Mouse (Mus musculus): ENCODE measurements around the gene Myb. TPM values are rescaled to one million over a fixed set of nuclear protein-coding genes. Genes with fewer than 3 reads are reported as not detected.

Gene Myb
- total RNA-seq, 1 experiment, result 2.4 TPM

DNA sequence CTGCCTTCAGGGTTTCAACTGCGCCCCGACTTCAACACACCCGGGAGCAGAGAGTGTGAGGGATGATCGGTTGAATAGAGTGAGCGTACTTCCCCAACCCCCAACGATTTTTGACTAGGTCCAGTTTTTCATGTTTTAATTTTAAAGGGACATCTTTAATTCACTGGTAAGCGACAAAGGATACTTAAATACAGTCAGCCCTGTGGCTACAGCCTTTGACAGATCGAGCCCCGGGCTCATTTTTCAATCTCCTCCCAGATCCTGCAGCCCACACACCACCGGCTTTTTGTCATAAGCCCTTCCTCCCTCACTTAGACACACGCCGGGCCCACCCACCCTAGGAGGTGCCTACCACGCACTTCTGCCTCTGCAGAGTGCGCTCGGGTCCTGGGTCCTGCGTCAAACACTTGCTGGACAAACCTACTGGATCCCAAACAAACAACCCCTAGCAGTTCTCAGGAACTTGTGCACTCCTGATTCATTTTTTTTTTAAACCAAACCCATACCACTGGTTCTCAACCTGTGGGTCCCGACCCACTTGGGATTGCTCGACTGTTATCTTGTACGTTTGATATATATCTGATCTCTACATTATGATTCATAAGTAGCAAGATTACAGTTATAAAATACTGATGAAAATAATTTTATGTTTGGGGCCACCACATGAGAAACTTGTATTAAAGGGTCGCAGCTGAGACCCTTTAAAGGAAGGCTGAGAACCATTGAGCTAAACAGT, 743 bp upstream of the Myb start:
- peak overlapping the region; percentile 74 to 90 for H3K4me3 ChIP-seq (ENCODE audit: insufficient read depth in 1 of 2, low read depth in 1 of 2, low read length in 2 of 2, poor library complexity in 1 of 2, severe bottlenecking in 1 of 2)
- in situ Hi-C loops (cut with MboI; ENCODE audit: low sequenced_read_pairs in 2 of 2, unreplicated experiment in 2 of 2), result no loop called here
- no peaks in the 10 kb centered on the region; a peak in 1 of 4 replicates for H3K4me1 ChIP-seq (ENCODE audit: control insufficient read depth in 2 of 2, insufficient read depth in 2 of 2, low read length in 2 of 2, poor library complexity in 1 of 2)
- H3K9ac ChIP-seq (ENCODE audit: insufficient read depth, low read depth, low read length, poor library complexity, severe bottlenecking), result peak overlapping the region; percentile 74
- H3K36me3 ChIP-seq (ENCODE audit: control insufficient read depth, insufficient read depth, low read length, poor library complexity, severe bottlenecking), result no peaks in the 10 kb centered on the region
- DNase-seq (ENCODE audit: low read depth, low spot score), result peak; percentile 13
- no peak overlapping the region for H3K27ac ChIP-seq (ENCODE audit: insufficient read depth, low read depth, low read length, poor library complexity, severe bottlenecking)
- TF ChIP-seq ZC3H11A (IDR thresholded peaks at IDR 0.05; ENCODE audit: borderline replicate concordance, low read depth, low read length) (no peak), MAFK (IDR thresholded peaks at IDR 0.05; ENCODE audit: insufficient read depth, low read depth, low read length) (no peak), HCFC1 (IDR thresholded peaks at IDR 0.05; ENCODE audit: borderline replicate concordance, insufficient read depth, low read length) (no peak), ZNF384 (IDR thresholded peaks at IDR 0.05; ENCODE audit: low read depth, low read length) (0 out of 2 replicates have a peak, but pooled peaks have one; percentile 41), CHD2 (IDR thresholded peaks at IDR 0.05; ENCODE audit: low read depth, low read length) (peak; percentile 98)
- H3K9me3 ChIP-seq (ENCODE audit: control insufficient read depth, insufficient read depth, low read depth, low read length), result no peaks in the 10 kb centered on the region

DNA sequence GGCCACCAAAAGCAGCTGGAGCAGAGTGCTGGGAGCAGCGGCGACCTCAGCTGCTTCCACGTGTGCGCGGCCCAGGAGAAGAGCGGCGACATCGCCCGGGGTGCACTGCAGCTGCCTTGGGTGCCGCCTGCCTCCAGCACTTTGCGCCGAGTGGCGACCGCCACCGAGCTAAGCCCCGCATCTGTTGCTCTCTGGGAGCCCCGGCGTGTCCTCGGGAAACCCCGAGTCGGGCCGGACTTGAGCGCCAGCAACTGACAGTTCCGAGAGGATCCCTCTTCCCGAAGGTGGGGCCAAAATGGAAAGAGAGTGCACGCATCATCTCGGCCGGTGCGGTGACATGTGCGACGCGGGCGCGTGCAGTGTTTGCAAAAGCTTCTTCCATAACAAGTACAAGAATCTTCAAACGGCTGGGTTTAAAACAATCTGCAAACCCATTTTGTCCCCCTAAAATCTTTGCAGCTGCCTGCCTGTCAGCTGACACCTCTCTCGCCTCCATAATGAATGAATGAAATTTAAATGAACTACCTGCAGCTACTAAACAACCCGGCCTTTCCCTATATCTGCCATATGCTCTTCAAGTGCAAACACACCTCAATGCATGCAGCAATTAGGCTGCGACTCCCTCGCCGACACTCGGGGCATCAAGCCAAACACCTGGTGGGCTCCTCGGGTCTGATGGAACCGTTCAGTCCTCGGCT, 938 bp downstream of the Myb start:
- Histone ChIP-seq H3K9ac (ENCODE audit: insufficient read depth, low read depth, low read length, poor library complexity, severe bottlenecking) (peak overlapping the region; percentile 21; the same call in 1 of the 2 replicates), H3K4me1 (ENCODE audit: control insufficient read depth in 2 of 2, insufficient read depth in 2 of 2, low read length in 2 of 2, poor library complexity in 1 of 2) (no peaks in the 10 kb centered on the region; a peak in 1 of 4 replicates), H3K36me3 (ENCODE audit: control insufficient read depth, insufficient read depth, low read length, poor library complexity, severe bottlenecking) (peaks cover 2% of the 10 kb centered on the region; the same call in 1 of the 2 replicates), H3K4me3 (ENCODE audit: insufficient read depth in 1 of 2, low read depth in 1 of 2, low read length in 2 of 2, poor library complexity in 1 of 2, severe bottlenecking in 1 of 2) (peak overlapping the region; percentile 74 to 90), H3K9me3 (ENCODE audit: control insufficient read depth, insufficient read depth, low read depth, low read length) (no peaks in the 10 kb centered on the region), H3K27ac (ENCODE audit: insufficient read depth, low read depth, low read length, poor library complexity, severe bottlenecking) (no peak overlapping the region)
- in situ Hi-C loops (cut with MboI; ENCODE audit: low sequenced_read_pairs in 2 of 2, unreplicated experiment in 2 of 2), result no loop called here
- TF ChIP-seq HCFC1 (IDR thresholded peaks at IDR 0.05; ENCODE audit: borderline replicate concordance, insufficient read depth, low read length), result no peak
- TF ChIP-seq ZC3H11A (IDR thresholded peaks at IDR 0.05; ENCODE audit: borderline replicate concordance, low read depth, low read length), result no peak
- TF ChIP-seq ZNF384 (IDR thresholded peaks at IDR 0.05; ENCODE audit: low read depth, low read length), result no peak
- no peak for TF ChIP-seq MAFK (IDR thresholded peaks at IDR 0.05; ENCODE audit: insufficient read depth, low read depth, low read length)
- no peak for TF ChIP-seq CHD2 (IDR thresholded peaks at IDR 0.05; ENCODE audit: low read depth, low read length)
- DNase-seq (ENCODE audit: low read depth, low spot score), result peak; percentile 19

DNA sequence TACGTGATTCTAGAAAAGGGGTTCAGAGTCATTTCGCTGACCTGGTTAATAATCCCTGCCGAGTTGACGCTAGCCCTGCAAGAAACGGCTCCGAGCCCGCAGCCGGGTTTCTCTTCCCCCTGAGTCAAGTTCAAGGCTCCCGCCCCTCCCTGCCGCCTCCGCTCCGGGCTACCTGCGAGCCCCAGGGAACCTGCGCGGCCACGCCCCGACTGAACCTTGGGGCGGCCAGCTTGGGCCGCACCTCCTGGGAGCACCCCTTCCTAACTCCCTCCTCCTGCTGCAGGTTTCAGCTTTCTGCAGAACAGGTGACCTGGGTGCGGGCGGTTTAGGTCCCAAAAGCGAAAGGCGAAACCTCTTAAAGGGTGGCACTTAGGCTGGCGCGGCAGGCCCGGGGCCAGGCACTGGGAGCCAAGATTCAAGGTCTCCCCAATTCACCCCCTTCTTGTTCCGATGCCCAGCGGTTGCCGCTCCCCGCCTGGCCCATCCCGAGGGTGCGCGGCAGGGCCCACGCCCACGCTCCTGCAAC, 1.8 kb downstream of the Myb start:
- no peak overlapping the region; the same call in 1 of the 2 replicates for H3K9ac ChIP-seq (ENCODE audit: insufficient read depth, low read depth, low read length, poor library complexity, severe bottlenecking)
- peak; percentile 35 for DNase-seq (ENCODE audit: low read depth, low spot score)
- peak overlapping the region; percentile 74 to 90 for H3K4me3 ChIP-seq (ENCODE audit: insufficient read depth in 1 of 2, low read depth in 1 of 2, low read length in 2 of 2, poor library complexity in 1 of 2, severe bottlenecking in 1 of 2)
- in situ Hi-C loops (cut with MboI; ENCODE audit: low sequenced_read_pairs in 2 of 2, unreplicated experiment in 2 of 2), result no loop called here
- H3K4me1 ChIP-seq (ENCODE audit: control insufficient read depth in 2 of 2, insufficient read depth in 2 of 2, low read length in 2 of 2, poor library complexity in 1 of 2), result no peaks in the 10 kb centered on the region; a peak in 1 of 4 replicates
- TF ChIP-seq ZC3H11A (IDR thresholded peaks at IDR 0.05; ENCODE audit: borderline replicate concordance, low read depth, low read length) (no peak), HCFC1 (IDR thresholded peaks at IDR 0.05; ENCODE audit: borderline replicate concordance, insufficient read depth, low read length) (no peak), MAFK (IDR thresholded peaks at IDR 0.05; ENCODE audit: insufficient read depth, low read depth, low read length) (peak; percentile 20; the same call in 1 of the 2 replicates)
- H3K9me3 ChIP-seq (ENCODE audit: control insufficient read depth, insufficient read depth, low read depth, low read length), result no peaks in the 10 kb centered on the region
- peaks cover 2% of the 10 kb centered on the region; the same call in 1 of the 2 replicates for H3K36me3 ChIP-seq (ENCODE audit: control insufficient read depth, insufficient read depth, low read length, poor library complexity, severe bottlenecking)
- no peak overlapping the region for H3K27ac ChIP-seq (ENCODE audit: insufficient read depth, low read depth, low read length, poor library complexity, severe bottlenecking)

DNA sequence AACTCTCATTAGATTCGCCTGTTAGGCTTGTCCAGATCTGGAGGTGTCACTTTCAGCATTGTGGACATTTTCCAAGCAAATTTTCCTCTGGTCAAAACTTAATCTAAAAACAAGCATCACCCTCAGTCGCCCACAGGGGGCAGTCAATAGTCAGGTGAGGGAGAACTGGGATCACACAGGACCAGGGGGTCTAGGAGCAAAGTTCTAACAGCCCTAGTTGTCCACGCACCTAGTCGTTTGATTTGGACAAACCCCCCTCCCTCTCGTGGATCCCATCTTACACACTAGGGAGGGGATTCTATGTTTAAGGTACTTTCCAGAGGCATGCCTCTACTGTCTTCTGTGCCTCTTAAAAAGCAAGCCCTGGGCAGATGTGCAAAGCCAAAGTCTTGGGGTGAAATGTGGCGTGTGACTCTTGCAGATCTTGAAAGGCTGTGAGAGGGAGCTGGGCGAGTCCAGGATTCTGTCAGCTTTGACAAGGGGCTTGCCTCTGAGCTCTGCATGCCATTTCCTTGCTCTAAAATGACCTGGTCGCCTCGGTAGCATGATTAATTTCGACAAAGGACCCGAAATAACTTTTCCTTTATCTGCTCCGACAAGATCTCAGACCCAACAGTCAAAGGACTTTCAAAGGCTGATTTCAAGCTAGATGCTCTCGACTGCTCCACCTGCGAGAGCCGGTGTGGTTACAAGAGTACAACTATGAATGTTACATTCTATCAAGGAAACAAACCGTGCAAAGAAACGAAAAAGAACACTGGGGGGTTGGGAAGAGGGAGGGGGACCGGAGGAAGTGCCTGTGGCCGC, 2.5 kb downstream of the Myb start:
- no peak overlapping the region for H3K9ac ChIP-seq (ENCODE audit: insufficient read depth, low read depth, low read length, poor library complexity, severe bottlenecking)
- peaks cover 4% of the 10 kb centered on the region; the same call in 1 of the 2 replicates for H3K36me3 ChIP-seq (ENCODE audit: control insufficient read depth, insufficient read depth, low read length, poor library complexity, severe bottlenecking)
- DNase-seq (ENCODE audit: low read depth, low spot score), result peak; percentile 54
- H3K27ac ChIP-seq (ENCODE audit: insufficient read depth, low read depth, low read length, poor library complexity, severe bottlenecking), result no peak overlapping the region
- no peak for TF ChIP-seq ZNF384 (IDR thresholded peaks at IDR 0.05; ENCODE audit: low read depth, low read length)
- no peak for TF ChIP-seq CHD2 (IDR thresholded peaks at IDR 0.05; ENCODE audit: low read depth, low read length)
- TF ChIP-seq MAFK (IDR thresholded peaks at IDR 0.05; ENCODE audit: insufficient read depth, low read depth, low read length), result no peak
- TF ChIP-seq ZC3H11A (IDR thresholded peaks at IDR 0.05; ENCODE audit: borderline replicate concordance, low read depth, low read length), result 0 out of 2 replicates have a peak, but pooled peaks have one; percentile 4
- no peak for TF ChIP-seq HCFC1 (IDR thresholded peaks at IDR 0.05; ENCODE audit: borderline replicate concordance, insufficient read depth, low read length)
- in situ Hi-C loops (cut with MboI; ENCODE audit: low sequenced_read_pairs in 2 of 2, unreplicated experiment in 2 of 2), result no loop called here
- H3K4me1 ChIP-seq (ENCODE audit: control insufficient read depth in 2 of 2, insufficient read depth in 2 of 2, low read length in 2 of 2, poor library complexity in 1 of 2), result no peaks in the 10 kb centered on the region; a peak in 1 of 4 replicates
- H3K9me3 ChIP-seq (ENCODE audit: control insufficient read depth, insufficient read depth, low read depth, low read length), result no peaks in the 10 kb centered on the region
- peak overlapping the region; percentile 74 to 90 for H3K4me3 ChIP-seq (ENCODE audit: insufficient read depth in 1 of 2, low read depth in 1 of 2, low read length in 2 of 2, poor library complexity in 1 of 2, severe bottlenecking in 1 of 2)
